Mouse (Mus musculus): ENCODE results near the gene 1700017D01Rik. TPM values are rescaled to one million over a fixed set of nuclear protein-coding genes. Genes with fewer than 3 reads are reported as not detected.

1700017D01Rik gene
- not detected in 4 replicates for total RNA-seq (2023; ENCODE audit: inconsistent age)

GRCm38 (mm10) chr19:11130776-11131175 is at the start of gene 1700017D01Rik:
TSS of gene 1700017D01Rik (minus strand) at chr19:11130876.

GRCm38 (mm10) chr19:11165172-11165571 is 34.5 kb upstream of the 1700017D01Rik start, which contains the start of gene 1700025F22Rik:
TSS of gene 1700025F22Rik (minus strand) at chr19:11165320.

GRCm38 (mm10) chr19:11080934-11081333 is 49.7 kb downstream of the 1700017D01Rik start, which contains the start of gene Ms4a8a:
TSS of gene Ms4a8a (minus strand) at chr19:11081102.

Other genes starting within 250 kb of the 1700017D01Rik start
- gene Tmem109, start 248.9 kb downstream of the 1700017D01Rik start, total RNA-seq (2023; ENCODE audit: inconsistent age), result 22.2 to 23.6 TPM (median 22.7 TPM) in 4 replicates
- 109 to 141 TPM (median 122 TPM) in 4 replicates for gene Prpf19, start 235.6 kb downstream of the 1700017D01Rik start, total RNA-seq (2023; ENCODE audit: inconsistent age)
- not detected in 4 replicates for gene Zp1, start 210.2 kb downstream of the 1700017D01Rik start, total RNA-seq (2023; ENCODE audit: inconsistent age)
- gene Ptgdr2, start 193.7 kb downstream of the 1700017D01Rik start, total RNA-seq (2023; ENCODE audit: inconsistent age), result not detected in 4 replicates
- 42.8 to 47.7 TPM (median 43.6 TPM) in 4 replicates for gene Ccdc86, start 181.6 kb downstream of the 1700017D01Rik start, total RNA-seq (2023; ENCODE audit: inconsistent age)
- gene Ms4a10, start 156.2 kb downstream of the 1700017D01Rik start, total RNA-seq (2023; ENCODE audit: inconsistent age), result not detected in 4 replicates
- gene Ms4a15, start 137.6 kb downstream of the 1700017D01Rik start, total RNA-seq (2023; ENCODE audit: inconsistent age), result not detected in 4 replicates
- gene Ms4a18, start 112.8 kb downstream of the 1700017D01Rik start, total RNA-seq (2023; ENCODE audit: inconsistent age), result not detected in 4 replicates
- gene Ms4a8a, start 49.8 kb downstream of the 1700017D01Rik start, total RNA-seq (2023; ENCODE audit: inconsistent age), result 0.66 to 0.70 TPM (median 0.66 TPM) in 3 of 4 replicates, not detected in the other
- not detected in 4 replicates for gene 1700025F22Rik, start 34.4 kb upstream of the 1700017D01Rik start, total RNA-seq (2023; ENCODE audit: inconsistent age)
- not detected in 4 replicates for gene Ms4a13, start 65.9 kb upstream of the 1700017D01Rik start, total RNA-seq (2023; ENCODE audit: inconsistent age)
- gene Ms4a12, start 101.6 kb upstream of the 1700017D01Rik start, total RNA-seq (2023; ENCODE audit: inconsistent age), result 0.29 to 1.0 TPM (median 0.43 TPM) in 4 replicates
- gene Ms4a1, start 135.4 kb upstream of the 1700017D01Rik start, total RNA-seq (2023; ENCODE audit: inconsistent age), result 698 to 773 TPM (median 771 TPM) in 4 replicates
- gene Ms4a5, start 153.0 kb upstream of the 1700017D01Rik start, total RNA-seq (2023; ENCODE audit: inconsistent age), result not detected in 4 replicates
- 0.45 to 0.80 TPM (median 0.62 TPM) in 4 replicates for gene Ms4a14, start 183.6 kb upstream of the 1700017D01Rik start, total RNA-seq (2023; ENCODE audit: inconsistent age)
- 1.4 to 3.6 TPM (median 1.9 TPM) in 4 replicates for gene Ms4a7, start 205.3 kb upstream of the 1700017D01Rik start, total RNA-seq (2023; ENCODE audit: inconsistent age)
- gene Ms4a4a, start 244.6 kb upstream of the 1700017D01Rik start, total RNA-seq (2023; ENCODE audit: inconsistent age), result 1.7 to 3.0 TPM (median 2.1 TPM) in 4 replicates